Comparison of ENCODE assay signal across 8 mouse cellular contexts in the genomic region with DNA sequence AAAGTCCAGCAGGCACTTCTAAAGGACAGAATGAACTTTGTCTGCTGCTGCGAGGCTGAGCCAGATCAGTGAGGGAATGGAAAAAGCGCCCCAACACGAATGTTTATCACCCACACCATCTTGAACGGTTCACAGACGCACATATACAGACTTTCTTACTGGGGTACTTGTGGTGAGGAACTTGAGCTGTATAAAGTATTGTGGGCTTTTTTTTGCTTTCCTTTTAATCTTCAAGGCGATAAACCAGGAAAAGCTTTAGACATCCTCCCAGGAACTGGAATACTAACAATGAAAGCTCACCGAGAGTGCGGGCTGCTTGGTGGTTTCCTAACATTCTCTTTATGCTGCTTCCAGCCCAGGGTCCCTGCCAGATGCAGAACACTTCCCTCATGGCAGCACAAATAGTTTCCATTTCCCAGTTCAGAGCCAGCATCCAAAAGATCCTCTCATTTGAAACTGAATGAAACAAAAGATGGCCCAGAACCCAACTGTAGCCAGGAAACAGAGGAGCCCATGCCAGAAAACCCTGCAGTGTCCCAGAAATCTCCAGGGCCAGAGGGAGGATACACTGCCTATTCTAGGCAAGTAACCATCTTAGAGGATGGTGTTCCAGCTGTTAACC. TPM values are rescaled to one million over a fixed set of nuclear protein-coding genes. Genes with fewer than 3 reads are reported as not detected.
DNase-seq lines count a peak whose midpoint lies in the region; TF ChIP-seq lines count a peak whose summit lies in the region.

No protein-coding gene starts in this region.

- intact Hi-C loops in left cerebral cortex, adult 2 months (cut with DNase I) = loop anchor here (1.0 to 2.0 kb wide), 2 partner anchors 18 to 21 kb away; no protein-coding TSS in a partner anchor

- 67% methylated on average over 8 of the region's 8 CpGs for WGBS in cerebellum, adult 2 months

- no peak overlapping the region for H3K27ac ChIP-seq in cerebellum, adult 2 months (ENCODE audit: insufficient read depth, low read length)
- 0 out of 2 replicates have a peak overlapping the region, but pooled peaks have one; percentile 31 for H3K27ac ChIP-seq in ES-E14 (ENCODE audit: insufficient read depth, low read depth, low read length, poor library complexity, severe bottlenecking)
- H3K27ac ChIP-seq in left cerebral cortex, adult 2 months = peak overlapping the region; percentile 41; the same call in 1 of the 2 replicates

- TF ChIP-seq POLR2A in cerebellum, adult 2 months (IDR thresholded peaks at IDR 0.05; ENCODE audit: borderline replicate concordance, insufficient read depth, low read length) = no peak

- no peak overlapping the region for H3K4me3 ChIP-seq in cerebellum, adult 2 months (replicated peaks; ENCODE audit: insufficient read depth, low read depth, low read length)
- no peak overlapping the region for H3K4me3 ChIP-seq in ES-E14 (ENCODE audit: insufficient read depth in 1 of 2, low read depth in 1 of 2, low read length in 2 of 2, poor library complexity in 1 of 2, severe bottlenecking in 1 of 2)
- no peak overlapping the region for H3K4me3 ChIP-seq in left cerebral cortex, adult 2 months

- DNase-seq in cerebellum, adult 2 months = peak; percentile 9 to 48
- no peak for DNase-seq in cerebellum, adult 8-10 months
- DNase-seq in ES-E14 (ENCODE audit: low read depth, low spot score) = no peak
- DNase-seq in gastrocnemius, adult 18-20 months (ENCODE audit: low spot score) = peak; percentile 78
- DNase-seq in heart, postnatal 4 days = peak; percentile 57
- peak; percentile 19 to 35 for DNase-seq in left cerebral cortex, adult 2 months (ENCODE audit: extremely low spot score in 1 of 2, low spot score in 2 of 2)
- peak; percentile 28 for DNase-seq in right cerebral cortex, postnatal 14 days
- DNase-seq in spleen, postnatal 36 days (ENCODE audit: low spot score in 2 of 2) = no peak

- no peaks in the 10 kb centered on the region for H3K4me1 ChIP-seq in cerebellum, adult 2 months (ENCODE audit: control insufficient read depth, insufficient read depth, low read length)
- no peaks in the 10 kb centered on the region for H3K4me1 ChIP-seq in ES-E14 (ENCODE audit: control insufficient read depth in 2 of 2, insufficient read depth in 2 of 2, low read length in 2 of 2, poor library complexity in 1 of 2)

- H3K36me3 ChIP-seq in ES-E14 (ENCODE audit: control insufficient read depth, insufficient read depth, low read length, poor library complexity, severe bottlenecking) = no peaks in the 10 kb centered on the region

- no peaks in the 10 kb centered on the region for H3K27me3 ChIP-seq in cerebellum, adult 2 months (ENCODE audit: control insufficient read depth, insufficient read depth, low read length)

- no peak overlapping the region for H3K9ac ChIP-seq in ES-E14 (ENCODE audit: insufficient read depth, low read depth, low read length, poor library complexity, severe bottlenecking)

- no peak for TF ChIP-seq CTCF in cerebellum, adult 2 months (IDR thresholded peaks at IDR 0.05; ENCODE audit: borderline replicate concordance, insufficient read depth, low read depth, low read length)
- TF ChIP-seq CTCF in left cerebral cortex, adult 2 months (IDR thresholded peaks at IDR 0.05) = no peak

- no peaks in the 10 kb centered on the region for H3K9me3 ChIP-seq in ES-E14 (ENCODE audit: control insufficient read depth, insufficient read depth, low read depth, low read length)

- in situ Hi-C loops in ES-E14 (cut with MboI; ENCODE audit: low sequenced_read_pairs in 2 of 2, unreplicated experiment in 2 of 2) = no loop called here

TF ChIP-seq in ES-E14, 5 proteins besides CTCF, POLR2A, EP300 and RAD21:
- TF ChIP-seq ZC3H11A (IDR thresholded peaks at IDR 0.05; ENCODE audit: borderline replicate concordance, low read depth, low read length) (no peak), HCFC1 (IDR thresholded peaks at IDR 0.05; ENCODE audit: borderline replicate concordance, insufficient read depth, low read length) (no peak), CHD2 (IDR thresholded peaks at IDR 0.05; ENCODE audit: low read depth, low read length) (no peak), ZNF384 (IDR thresholded peaks at IDR 0.05; ENCODE audit: low read depth, low read length) (no peak), MAFK (IDR thresholded peaks at IDR 0.05; ENCODE audit: insufficient read depth, low read depth, low read length) (no peak)

RNA-seq across cellular contexts. Expression of a gene that starts 43.3 kb away (rescaled TPM):
- polyA plus RNA-seq in cerebellum, adult 2 months (2012; rRNA removed) = 9.0 and 9.5 TPM in 2 replicates
- total RNA-seq in ES-E14 (2012; rRNA removed) = 8.8 and 14.4 TPM in 2 replicates
- 1 to 10 TPM; 2.7 to 3.7 TPM for total RNA-seq in gastrocnemius, adult 18-20 months (2021)
- total RNA-seq in heart, postnatal 4 days (2021) = 10 to 100 TPM; 22.1 to 22.7 TPM
- total RNA-seq in left cerebral cortex, adult 2 months (2021) = 10 to 100 TPM in 1 of 2 experiments, 1 to 10 TPM in 1; 7.4 to 10.8 TPM

Comparison
In these comparisons a context has a peak if more than half of its experiments do, and no peak if none do; other contexts are left out.
1. DNase-seq: peak in cerebellum, adult 2 months (2 of 2), gastrocnemius, adult 18-20 months (single experiment), heart, postnatal 4 days (single experiment), left cerebral cortex, adult 2 months (2 of 2) and right cerebral cortex, postnatal 14 days (single experiment); none in cerebellum, adult 8-10 months (single experiment), ES-E14 (single experiment) and spleen, postnatal 36 days (0 of 2).